Mouse (Mus musculus): ENCODE measurements around the gene Nr2e3. TPM values are rescaled to one million over a fixed set of nuclear protein-coding genes. Genes with fewer than 3 reads are reported as not detected.

Nr2e3 gene
- 1.9 TPM for polyA plus RNA-seq (2014; fragmentation: Illumina TruSeq; extraction: RNeasy Lipid Tissue Mini Kit (QIAGEN cat#74804); ENCODE audit: low read depth, low replicate concordance)

DNA sequence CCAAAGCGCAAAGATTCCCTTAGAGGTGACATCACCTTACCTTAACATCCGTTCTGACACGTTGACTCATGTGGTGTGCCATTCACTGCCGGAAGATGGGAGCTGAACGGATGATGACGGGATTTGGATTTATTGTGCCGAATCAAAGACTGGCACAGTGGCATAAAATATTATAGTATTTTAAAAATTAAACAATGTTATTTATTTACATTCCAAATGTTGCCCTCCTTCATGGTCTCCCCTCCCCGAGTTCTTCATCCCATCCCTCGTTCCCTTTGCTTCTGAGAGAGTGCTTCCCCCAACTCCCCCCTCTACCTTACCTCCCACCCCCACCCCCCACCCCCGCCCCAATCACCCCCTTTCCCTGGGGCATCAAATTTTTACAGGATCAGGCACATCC, at the start of gene Nr2e3:
Gene Nr2e3 (minus strand): TSS at position 101 of the 400 bp plus-strand sequence.

Other genes with a start within 250 kb of the Nr2e3 start
- gene Senp8, start 209.9 kb downstream of the Nr2e3 start, polyA plus RNA-seq (2014; fragmentation: Illumina TruSeq; extraction: RNeasy Lipid Tissue Mini Kit (QIAGEN cat#74804); ENCODE audit: low read depth, low replicate concordance), result 28.5 TPM
- 40.4 TPM for gene Myo9a, start 209.8 kb downstream of the Nr2e3 start, polyA plus RNA-seq (2014; fragmentation: Illumina TruSeq; extraction: RNeasy Lipid Tissue Mini Kit (QIAGEN cat#74804); ENCODE audit: low read depth, low replicate concordance)